Mouse (Mus musculus): ENCODE measurements around the gene Sema3f.

GRCm38 (mm10) chr9:107690391-107690790, 19.9 kb downstream of the Sema3f start:
- TF ChIP-seq E2F4 (IDR thresholded peaks at IDR 0.05; ENCODE audit: insufficient read depth) (no peak), POLR2A (IDR thresholded peaks at IDR 0.05; ENCODE audit: insufficient read length, low read depth) (no peak), USF1 (IDR thresholded peaks at IDR 0.05; ENCODE audit: low read depth) (no peak), MYOG (IDR thresholded peaks at IDR 0.05; ENCODE audit: control insufficient read depth in 1 of 3, insufficient read depth in 1 of 3, insufficient read length in 2 of 3, low read depth in 2 of 3) (no peak), TCF12 (IDR thresholded peaks at IDR 0.05; ENCODE audit: insufficient read depth, poor library complexity, severe bottlenecking) (no peak), POLR2AphosphoS2 (IDR thresholded peaks at IDR 0.05; ENCODE audit: insufficient read length, low read depth) (no peak), MAX (IDR thresholded peaks at IDR 0.05; ENCODE audit: low read depth) (no peak), REST (IDR thresholded peaks at IDR 0.05; ENCODE audit: insufficient read depth, insufficient read length) (no peak)

All from myocyte (in vitro differentiated cells).